Mouse (Mus musculus) hindbrain, embryonic 12.5 days (tissue): ENCODE results near the gene Inmt. TPM values are rescaled to one million over a fixed set of nuclear protein-coding genes. Genes with fewer than 3 reads are reported as not detected.

ENCODE experiments used
- ATAC-seq: fragments of 200-750 bp; cut with Nextera tagmentation; 2 replicates; pipeline ENCODE4 v1.8.0; 2017; ENCODE audit warnings: moderate TSS enrichment; ENCODE audit not compliant: low FRiP score
- H3K27ac ChIP-seq: fragments of 300-500 bp; sonication (generic); 2 replicates; pipeline ENCODE4 v1.5.1; 2016; ENCODE audit warnings: mild to moderate bottlenecking
- H3K27me3 ChIP-seq: fragments of 300-500 bp; sonication (generic); 2 replicates; pipeline ENCODE4 v1.6.1; 2016; ENCODE audit warnings: mild to moderate bottlenecking
- H3K36me3 ChIP-seq: fragments of 300-500 bp; sonication (generic); 2 replicates; pipeline ENCODE4 v1.6.1; 2016; ENCODE audit warnings: mild to moderate bottlenecking
- H3K4me1 ChIP-seq: fragments of 300-500 bp; sonication (generic); 2 replicates; pipeline ENCODE4 v1.6.1; 2016
- H3K4me2 ChIP-seq: fragments of 300-500 bp; sonication (generic); replicated peaks from 2 replicates; pipeline ENCODE4 v1.6.1; 2016; ENCODE audit warnings: mild to moderate bottlenecking
- H3K4me3 ChIP-seq: fragments of 300-500 bp; sonication (generic); 2 replicates; pipeline ENCODE4 v1.5.1; 2016; ENCODE audit warnings: mild to moderate bottlenecking
- H3K9ac ChIP-seq: fragments of 300-500 bp; sonication (generic); 2 replicates; pipeline ENCODE4 v1.6.1; 2016; ENCODE audit warnings: mild to moderate bottlenecking, moderate library complexity
- H3K9me3 ChIP-seq: fragments of 300-500 bp; sonication (generic); replicated peaks from 2 replicates; pipeline ENCODE4 v1.6.1; 2016; ENCODE audit warnings: mild to moderate bottlenecking
- WGBS: fragments of 180-500 bp; shearing (Covaris S2); methylation state at CpG from one replicate; pipeline ENCODE4 v1.1.7; 2016; 5-methylcytosine and 5-hydroxymethylcytosine counted together
- polyA plus RNA-seq: library from polyadenylated mRNA; unstranded; fragments of >200 nt; fragmentation: Nextera tagmentation; extraction: Ambion mirVana; gene quantifications from 2 replicates; pipeline ENCODE4 v1.2.1, GENCODE M21; 2016

The Inmt gene
- 0.29 TPM in 1 of 2 replicates, not detected in the other for polyA plus RNA-seq

DNA sequence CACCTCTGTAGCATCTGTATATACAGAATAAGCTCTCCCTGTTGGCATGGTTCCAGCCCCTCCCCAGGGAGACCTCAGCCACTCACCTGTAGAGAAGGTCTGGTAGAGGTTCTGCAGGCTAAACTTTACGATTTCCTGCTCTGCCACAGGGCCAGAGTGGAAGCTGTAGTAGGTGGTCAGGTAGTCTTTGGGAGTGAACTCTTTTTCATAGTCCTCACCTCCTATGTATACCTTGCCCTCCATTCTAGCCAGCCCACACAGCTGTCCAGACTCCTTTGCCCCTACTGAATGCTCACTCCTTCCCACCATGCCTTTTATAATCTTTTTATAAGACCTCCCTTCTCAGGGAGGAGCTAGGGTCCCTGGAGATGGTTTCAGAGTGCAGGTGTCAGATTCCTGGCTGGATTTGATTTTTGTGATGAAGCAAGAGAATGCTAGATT, at the start of gene Inmt:
Inmt (minus strand) TSS at position 303 of the 441 bp plus-strand sequence.
- no peak within 1 kb of the TSS for H3K4me2 ChIP-seq
- 70% methylated on average over 1 of the region's 1 CpGs for WGBS
- no peak for ATAC-seq
- no peaks in the 10 kb centered on the region for H3K4me1 ChIP-seq
- no peaks in the 10 kb centered on the region for H3K36me3 ChIP-seq
- H3K27ac ChIP-seq: no peak within 1 kb of the TSS
- H3K9ac ChIP-seq: no peak within 1 kb of the TSS
- peaks cover 69% of the 10 kb centered on the region for H3K27me3 ChIP-seq
- no peak within 1 kb of the TSS for H3K4me3 ChIP-seq
- H3K9me3 ChIP-seq: no peaks in the 10 kb centered on the region

DNA sequence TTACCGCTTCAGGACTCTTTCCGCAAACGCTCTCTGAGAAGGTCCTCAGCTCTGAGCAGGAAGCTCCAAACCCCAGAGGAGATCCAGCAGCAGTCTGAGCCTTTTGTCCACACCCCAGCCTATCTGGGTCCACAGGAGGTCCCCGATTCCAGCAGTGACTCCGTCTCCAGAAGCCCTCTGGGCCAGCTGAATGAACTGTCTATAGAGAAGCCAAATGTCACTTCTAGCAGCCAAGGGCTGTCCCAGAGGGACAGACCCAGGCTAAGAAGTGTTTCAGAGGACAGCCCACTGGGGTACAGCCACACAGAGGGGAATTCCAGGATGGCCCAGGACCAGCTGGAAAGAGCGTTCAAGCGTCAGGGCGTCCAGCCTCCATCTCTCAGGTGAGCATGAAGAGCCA, 49.1 kb upstream of the Inmt start:
- H3K9me3 ChIP-seq: no peaks in the 10 kb centered on the region
- no peak overlapping the region for H3K9ac ChIP-seq
- H3K4me2 ChIP-seq: no peak overlapping the region
- peaks cover 17% of the 10 kb centered on the region for H3K36me3 ChIP-seq
- no peak overlapping the region for H3K27ac ChIP-seq
- 87% methylated on average over 8 of the region's 8 CpGs for WGBS
- no peaks in the 10 kb centered on the region for H3K4me1 ChIP-seq
- H3K27me3 ChIP-seq: no peaks in the 10 kb centered on the region
- ATAC-seq: no peak
- H3K4me3 ChIP-seq: no peak overlapping the region

DNA sequence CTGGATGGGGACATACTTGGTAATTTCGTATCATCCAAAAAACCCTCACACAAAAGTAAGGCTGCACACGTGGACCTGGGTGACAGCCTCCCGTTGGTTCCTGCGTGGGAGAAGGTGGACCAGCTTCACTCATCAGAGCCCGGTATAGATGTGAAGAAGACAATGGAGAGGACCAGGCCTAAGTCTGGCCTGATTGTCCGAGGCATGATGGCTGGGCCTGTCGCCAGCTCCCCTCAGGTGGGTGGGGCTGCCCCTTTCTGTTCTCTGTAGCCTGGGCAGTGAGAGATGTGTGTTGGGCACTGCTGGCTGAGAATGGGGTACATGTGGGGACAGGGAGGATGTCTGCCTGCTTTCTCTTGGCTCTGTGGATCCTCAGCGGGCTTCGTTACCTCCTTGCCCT, 43.4 kb upstream of the Inmt start:
- Histone ChIP-seq H3K4me3 (no peak overlapping the region), H3K36me3 (peaks cover 21% of the 10 kb centered on the region; the same call in 1 of the 2 replicates), H3K27me3 (no peaks in the 10 kb centered on the region), H3K9ac (no peak overlapping the region), H3K4me2 (no peak overlapping the region), H3K27ac (no peak overlapping the region), H3K4me1 (no peaks in the 10 kb centered on the region), H3K9me3 (no peaks in the 10 kb centered on the region)
- no peak for ATAC-seq
- 90% methylated on average over 9 of the region's 9 CpGs for WGBS

DNA sequence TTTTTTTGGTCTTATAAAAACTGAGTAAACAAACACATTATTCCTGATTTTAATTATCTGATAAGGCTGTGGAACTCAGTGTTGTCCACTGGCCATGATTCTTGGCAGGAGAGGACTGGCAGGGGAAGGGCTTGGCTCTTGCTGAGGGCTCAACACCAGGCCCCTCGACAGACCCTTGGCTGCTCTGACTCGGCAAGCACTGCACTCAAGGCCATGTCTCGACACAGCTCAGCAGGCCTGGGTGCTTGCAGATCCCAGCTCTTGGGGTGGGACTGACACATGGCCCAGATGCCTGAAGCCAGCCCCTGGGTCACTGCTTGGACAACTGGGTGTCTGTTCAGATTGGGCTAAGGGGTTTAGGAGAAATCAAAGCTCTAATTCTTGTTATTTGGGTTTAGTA, 39.7 kb upstream of the Inmt start:
- H3K36me3 ChIP-seq: peaks cover 16% of the 10 kb centered on the region; the same call in 1 of the 2 replicates
- H3K9ac ChIP-seq: no peak overlapping the region
- H3K4me1 ChIP-seq: no peaks in the 10 kb centered on the region
- ATAC-seq: no peak
- 72% methylated on average over 3 of the region's 3 CpGs for WGBS
- no peak overlapping the region for H3K27ac ChIP-seq
- no peaks in the 10 kb centered on the region for H3K9me3 ChIP-seq
- no peak overlapping the region for H3K4me3 ChIP-seq
- no peak overlapping the region for H3K4me2 ChIP-seq
- H3K27me3 ChIP-seq: no peaks in the 10 kb centered on the region

DNA sequence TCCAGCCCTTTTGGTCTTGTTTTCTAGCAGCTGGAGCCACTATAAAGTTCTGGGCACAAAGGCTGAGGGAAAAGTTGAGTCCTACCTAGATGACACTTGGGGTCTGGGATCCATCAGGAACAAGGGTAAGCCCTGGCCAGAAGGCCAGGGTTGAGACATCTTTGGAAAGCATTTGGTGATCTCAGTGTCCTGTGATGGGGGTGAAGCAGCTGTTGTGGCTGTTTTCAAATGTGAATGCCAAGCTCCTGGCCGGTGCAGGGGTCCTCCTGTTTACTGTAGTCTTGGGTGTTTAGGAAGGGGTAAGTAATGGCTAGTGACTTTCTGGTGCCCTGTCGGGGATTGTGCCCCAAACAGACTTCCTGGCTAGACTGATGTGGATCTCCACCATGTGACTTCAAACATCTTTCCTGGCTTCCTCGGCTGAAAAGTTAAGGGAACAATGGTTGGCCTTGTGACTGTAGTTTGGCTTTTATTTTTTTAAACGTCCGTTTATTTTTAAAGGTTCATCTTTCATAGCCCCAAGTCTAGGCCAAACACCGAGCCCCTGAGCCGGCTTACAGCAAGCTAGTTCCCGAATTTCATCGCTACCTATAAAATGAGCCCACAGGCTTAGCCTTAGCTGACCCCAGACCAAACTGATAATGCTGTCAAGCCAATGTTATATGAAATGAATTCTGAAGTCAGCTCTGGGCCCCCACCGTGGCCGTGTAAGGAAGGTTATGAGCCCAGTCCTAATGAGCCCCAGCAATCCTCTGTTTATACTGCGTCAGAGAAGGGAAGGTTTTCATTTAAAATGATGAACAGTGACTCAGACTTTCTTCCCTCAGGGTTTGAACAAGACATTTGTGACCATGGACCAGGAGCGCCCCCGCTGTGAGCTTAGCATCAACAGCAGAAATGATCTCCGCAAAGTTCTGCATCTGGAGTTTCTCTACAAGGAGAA, 35.9 kb upstream of the Inmt start:
- ATAC-seq: no peak
- Histone ChIP-seq H3K36me3 (no peaks in the 10 kb centered on the region), H3K9ac (no peak overlapping the region), H3K4me1 (0 out of 2 replicates have a peak, but pooled peaks cover 2% of the 10 kb centered on the region), H3K4me2 (no peak overlapping the region), H3K27me3 (no peaks in the 10 kb centered on the region), H3K27ac (no peak overlapping the region), H3K9me3 (no peaks in the 10 kb centered on the region), H3K4me3 (no peak overlapping the region)
- 72% methylated on average over 15 of the region's 15 CpGs for WGBS

DNA sequence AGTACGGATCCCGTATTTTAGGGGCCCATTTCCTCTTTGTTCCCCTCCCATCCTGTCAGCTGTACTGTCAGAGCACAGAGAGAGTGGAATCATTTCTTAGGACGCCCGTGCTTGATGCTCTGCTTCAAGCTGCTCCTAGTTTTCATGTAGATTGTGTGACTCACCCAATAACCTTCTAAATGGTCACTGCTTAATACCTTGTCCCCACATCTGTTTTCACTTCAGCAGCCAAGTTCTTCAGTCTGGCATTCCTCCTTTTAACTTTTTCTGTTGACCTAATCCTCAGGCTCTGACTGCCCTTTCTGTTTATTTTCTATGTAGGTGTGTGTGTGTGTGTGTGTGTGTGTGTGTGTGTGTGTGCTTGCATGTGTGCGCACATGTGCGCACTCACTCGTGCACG, 32.9 kb upstream of the Inmt start:
- no peaks in the 10 kb centered on the region for H3K27me3 ChIP-seq
- no peak for ATAC-seq
- WGBS: 84% methylated on average over 8 of the region's 8 CpGs
- H3K27ac ChIP-seq: no peak overlapping the region
- no peaks in the 10 kb centered on the region for H3K36me3 ChIP-seq
- H3K9ac ChIP-seq: no peak overlapping the region
- no peak overlapping the region for H3K4me2 ChIP-seq
- H3K4me1 ChIP-seq: peaks cover 16% of the 10 kb centered on the region
- H3K4me3 ChIP-seq: no peak overlapping the region
- H3K9me3 ChIP-seq: no peaks in the 10 kb centered on the region

DNA sequence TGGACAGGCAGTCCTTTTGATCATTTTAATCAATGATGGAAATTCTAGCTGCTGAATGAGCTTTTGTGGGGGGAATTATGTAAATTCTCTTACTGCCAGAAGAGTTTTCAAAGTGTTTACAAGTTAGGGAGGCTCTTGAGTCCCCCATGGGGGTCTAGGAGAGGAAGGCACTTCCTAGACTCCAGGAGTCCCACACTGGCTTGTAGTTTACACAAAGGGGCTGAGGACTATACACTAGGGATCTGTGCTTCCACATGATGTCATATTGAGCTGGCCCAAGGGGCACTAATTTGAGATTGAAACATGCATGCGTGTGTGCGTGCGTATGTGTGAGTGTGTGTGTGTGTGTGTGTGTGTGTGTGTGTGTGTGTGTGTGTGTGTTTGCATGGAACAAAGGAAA, 29.1 kb upstream of the Inmt start:
- peak; percentile 39; the same call in 1 of the 2 replicates for ATAC-seq
- Histone ChIP-seq H3K27ac (peak overlapping the region; percentile 86), H3K27me3 (no peaks in the 10 kb centered on the region), H3K9me3 (no peaks in the 10 kb centered on the region), H3K4me3 (peak overlapping the region; percentile 45), H3K36me3 (no peaks in the 10 kb centered on the region), H3K4me2 (peak overlapping the region; percentile 57), H3K9ac (peak overlapping the region; percentile 48), H3K4me1 (peaks cover 20% of the 10 kb centered on the region)
- 83% methylated on average over 3 of the region's 3 CpGs for WGBS

DNA sequence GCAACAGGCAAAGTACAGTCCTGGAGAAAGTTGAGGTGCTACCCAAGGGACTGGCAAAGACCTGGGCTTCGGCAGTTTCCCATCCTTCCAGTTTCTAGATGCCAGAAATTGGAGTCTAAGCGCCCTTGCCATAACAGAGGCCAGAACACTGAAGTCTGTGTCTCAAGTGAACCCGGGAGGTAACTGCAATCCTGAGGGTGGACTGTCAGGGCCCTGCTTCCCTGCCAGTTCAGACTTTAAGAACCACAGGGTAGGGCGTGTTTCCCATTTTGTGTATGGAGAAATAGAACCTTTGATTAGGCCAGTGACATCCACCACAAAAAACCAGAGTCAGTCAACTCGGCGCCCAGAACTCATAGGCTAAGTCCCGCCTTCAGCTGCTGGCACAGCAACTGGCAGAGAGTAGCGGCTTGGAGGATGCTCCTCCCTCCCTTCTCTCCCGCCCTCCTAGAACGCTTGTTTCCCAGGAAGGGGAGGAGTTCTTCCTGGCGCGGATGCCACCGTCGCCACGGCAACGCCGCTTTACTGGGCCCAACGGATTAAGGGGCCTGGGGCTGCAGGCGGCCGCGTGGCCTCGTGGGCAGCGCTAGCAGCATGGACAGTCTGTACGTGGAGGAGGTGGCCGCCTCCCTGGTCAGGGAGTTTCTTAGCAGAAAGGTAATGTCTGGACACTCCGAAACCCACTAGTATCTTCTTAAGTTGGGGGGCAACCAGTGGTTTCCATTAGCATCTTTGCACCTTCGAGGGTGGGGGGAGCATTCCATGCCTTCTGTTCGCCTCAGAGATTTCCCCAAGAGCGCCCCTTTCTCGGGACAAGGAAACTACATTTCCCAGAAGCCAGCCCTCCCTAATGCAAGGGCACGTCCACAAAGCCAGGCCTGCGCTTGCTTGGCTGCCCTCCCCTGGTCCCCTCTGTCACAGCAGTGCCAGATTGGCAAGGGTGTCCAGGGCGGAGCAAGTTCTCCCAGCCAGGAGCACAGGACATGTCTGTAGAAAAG, 28.4 kb upstream of the Inmt start, which contains the start of gene Mindy4:
Mindy4 (plus strand) TSS at position 471 of the 998 bp plus-strand sequence.
- Histone ChIP-seq H3K27me3 (no peaks in the 10 kb centered on the region), H3K4me2 (peak within 1 kb of the TSS; percentile 57), H3K9me3 (no peaks in the 10 kb centered on the region), H3K4me1 (peaks cover 18% of the 10 kb centered on the region), H3K9ac (peak within 1 kb of the TSS; percentile 48), H3K4me3 (peak within 1 kb of the TSS; percentile 45), H3K36me3 (no peaks in the 10 kb centered on the region), H3K27ac (peak within 1 kb of the TSS; percentile 86)
- WGBS: 4% methylated on average over 32 of the region's 33 CpGs
- ATAC-seq: peak; percentile 97

DNA sequence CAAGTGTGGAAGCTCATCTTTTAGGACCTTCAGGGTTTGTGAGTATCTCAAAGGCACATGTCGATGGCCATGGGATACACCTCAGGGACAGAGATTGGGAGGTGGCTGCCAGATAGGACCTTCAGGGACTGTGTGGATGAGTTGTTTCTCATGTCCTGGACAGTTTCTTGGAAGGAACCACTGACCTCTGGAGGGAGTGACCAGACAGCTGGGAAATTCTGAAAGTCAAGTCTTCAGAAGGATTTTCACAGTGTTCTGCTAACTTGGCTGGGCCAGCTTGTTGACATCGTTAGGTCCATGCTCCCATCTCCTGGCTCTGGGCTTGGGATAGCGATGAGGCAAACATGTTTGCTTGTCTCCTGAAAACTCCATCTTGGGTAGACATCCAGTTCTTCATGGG, 24.2 kb upstream of the Inmt start:
- Histone ChIP-seq H3K4me2 (no peak overlapping the region), H3K36me3 (no peaks in the 10 kb centered on the region), H3K4me1 (peaks cover 10% of the 10 kb centered on the region), H3K27ac (no peak overlapping the region), H3K27me3 (no peaks in the 10 kb centered on the region), H3K9ac (no peak overlapping the region), H3K4me3 (no peak overlapping the region), H3K9me3 (no peaks in the 10 kb centered on the region)
- 93% methylated on average over 3 of the region's 3 CpGs for WGBS
- ATAC-seq: no peak

DNA sequence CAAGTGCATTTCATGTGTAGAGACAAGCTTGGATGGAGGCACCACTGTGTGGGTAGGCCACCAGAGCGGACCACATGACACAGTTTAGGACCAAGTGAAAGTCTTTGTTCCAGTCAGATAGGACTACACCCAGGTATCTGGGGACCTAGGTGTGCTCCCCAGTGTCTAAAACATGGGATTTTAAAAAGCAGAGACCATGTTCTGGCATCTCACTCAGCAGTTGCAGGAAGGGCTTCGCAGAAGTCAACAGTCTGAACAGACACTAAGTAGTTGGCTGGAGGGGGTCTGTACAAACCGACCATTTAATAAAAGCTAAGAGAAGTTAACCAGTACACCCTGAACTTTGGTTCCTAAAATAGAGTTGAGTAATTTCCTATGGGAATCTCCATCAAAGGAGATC, 18.3 kb upstream of the Inmt start:
- 93% methylated on average over 3 of the region's 3 CpGs for WGBS
- Histone ChIP-seq H3K27ac (no peak overlapping the region), H3K4me2 (no peak overlapping the region), H3K9ac (no peak overlapping the region), H3K4me3 (no peak overlapping the region), H3K27me3 (no peaks in the 10 kb centered on the region), H3K36me3 (no peaks in the 10 kb centered on the region), H3K9me3 (no peaks in the 10 kb centered on the region), H3K4me1 (no peaks in the 10 kb centered on the region)
- ATAC-seq: no peak

DNA sequence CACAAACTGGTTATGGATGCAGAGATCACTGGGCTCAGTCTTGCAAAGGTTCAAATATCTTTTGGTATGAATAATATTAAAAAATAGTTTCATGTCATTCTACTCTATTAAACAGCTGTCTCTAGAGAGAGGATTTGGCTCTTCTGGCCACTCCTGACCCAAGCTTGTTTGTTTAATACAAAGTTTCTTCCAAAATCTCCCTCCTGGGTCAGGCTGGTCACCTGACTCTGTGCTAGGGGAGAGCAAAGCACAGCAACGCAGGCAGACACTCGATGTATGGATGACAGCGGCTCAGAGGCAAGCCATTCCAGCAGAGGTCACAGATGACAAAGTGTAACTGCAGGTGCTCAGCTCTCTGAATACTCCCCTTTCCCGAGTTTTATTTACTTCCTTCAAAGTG, 16.7 kb upstream of the Inmt start:
- H3K4me3 ChIP-seq: no peak overlapping the region
- ATAC-seq: no peak

DNA sequence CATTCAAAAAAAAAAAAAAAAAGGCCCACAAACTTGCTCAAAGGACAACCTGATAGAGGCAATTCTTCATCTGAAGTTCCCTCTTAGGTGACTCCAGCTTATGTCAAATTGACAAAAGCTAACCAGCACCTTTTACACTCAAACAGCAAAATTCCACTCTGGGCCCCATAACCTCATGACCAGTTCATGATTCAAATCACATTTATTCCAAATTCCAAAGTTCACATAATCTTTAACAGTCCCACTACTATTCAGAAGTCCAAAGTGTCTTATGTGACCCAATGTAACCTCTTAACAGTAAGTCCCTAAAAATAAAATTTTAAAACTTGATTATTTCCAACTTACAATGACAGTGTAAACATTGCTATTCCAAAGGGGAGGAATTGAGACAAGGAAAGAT, 14.6 kb upstream of the Inmt start:
- Histone ChIP-seq H3K27ac (no peak overlapping the region), H3K4me1 (no peaks in the 10 kb centered on the region), H3K4me3 (no peak overlapping the region), H3K4me2 (no peak overlapping the region), H3K36me3 (no peaks in the 10 kb centered on the region), H3K9ac (no peak overlapping the region), H3K27me3 (no peaks in the 10 kb centered on the region), H3K9me3 (no peaks in the 10 kb centered on the region)
- ATAC-seq: no peak

More for the DNA sequence above, 16.7 kb upstream of the Inmt start:
- WGBS: 67% methylated on average over 4 of the region's 4 CpGs
- Histone ChIP-seq H3K4me1 (no peaks in the 10 kb centered on the region), H3K27ac (no peak overlapping the region), H3K9ac (no peak overlapping the region), H3K4me2 (no peak overlapping the region), H3K27me3 (no peaks in the 10 kb centered on the region), H3K9me3 (no peaks in the 10 kb centered on the region), H3K36me3 (no peaks in the 10 kb centered on the region)
